Mouse (Mus musculus) midbrain, embryonic 15.5 days (tissue): ENCODE measurements around the gene Rnf225. TPM values are rescaled to one million over a fixed set of nuclear protein-coding genes. Genes with fewer than 3 reads are reported as not detected.
"Not testable (repeated sequence)": the region's sequence is repeated elsewhere in the genome, so short reads cannot be mapped to it uniquely, and the experiment has no call there.

Experiments
- ATAC-seq: fragments of 200-750 bp; cut with Nextera tagmentation; replicated peaks from 2 replicates; pipeline ENCODE4 v1.8.0; 2017; ENCODE audit warnings: moderate TSS enrichment
- H3K27ac ChIP-seq: fragments of 300-500 bp; sonication (generic); 2 replicates; pipeline ENCODE4 v1.5.1; 2015; ENCODE audit warnings: mild to moderate bottlenecking, inconsistent platforms
- H3K27me3 ChIP-seq: fragments of 300-500 bp; sonication (generic); replicated peaks from 2 replicates; pipeline ENCODE4 v1.6.1; 2015; ENCODE audit warnings: inconsistent platforms
- H3K36me3 ChIP-seq: fragments of 300-500 bp; sonication (generic); replicated peaks from 2 replicates; pipeline ENCODE4 v1.6.1; 2015; ENCODE audit warnings: inconsistent platforms
- H3K4me1 ChIP-seq: fragments of 300-500 bp; sonication (generic); 2 replicates; pipeline ENCODE4 v1.6.1; 2015; ENCODE audit warnings: inconsistent platforms
- H3K4me2 ChIP-seq: fragments of 300-500 bp; sonication (generic); 2 replicates; pipeline ENCODE4 v1.6.1; 2015; ENCODE audit warnings: inconsistent platforms, mild to moderate bottlenecking, moderate library complexity
- H3K4me3 ChIP-seq: fragments of 300-500 bp; sonication (generic); 2 replicates; pipeline ENCODE4 v1.5.1; 2015; ENCODE audit warnings: mild to moderate bottlenecking, inconsistent platforms
- H3K9ac ChIP-seq: fragments of 300-500 bp; sonication (generic); 2 replicates; pipeline ENCODE4 v1.6.1; 2015; ENCODE audit warnings: mild to moderate bottlenecking, inconsistent platforms
- H3K9me3 ChIP-seq: fragments of 300-500 bp; sonication (generic); 2 replicates; pipeline ENCODE4 v1.6.1; 2016; ENCODE audit warnings: inconsistent platforms
- WGBS: fragments of 180-500 bp; shearing (Covaris S2); methylation state at CpG from one replicate; pipeline ENCODE4 v1.1.7; 2015; ENCODE audit warnings: mixed read lengths; 5-methylcytosine and 5-hydroxymethylcytosine counted together
- polyA plus RNA-seq: library from polyadenylated mRNA; unstranded; fragments of >200 nt; fragmentation: Nextera tagmentation; extraction: Ambion mirVana; gene quantifications from 2 replicates; pipeline ENCODE4 v1.2.1, GENCODE M21; 2015

The Rnf225 gene
- polyA plus RNA-seq, 1 experiment from 2014 or later, result 0.90 TPM

GRCm38 (mm10) chr7:12905146-12905545, 22.1 kb upstream of the Rnf225 start:
- ATAC-seq, result no peak
- Histone ChIP-seq H3K4me3 (no peak overlapping the region), H3K4me1 (peaks cover 5% of the 10 kb centered on the region; the same call in 1 of the 2 replicates), H3K9me3 (no peaks in the 10 kb centered on the region), H3K27ac (no peak overlapping the region), H3K9ac (no peak overlapping the region), H3K4me2 (no peak overlapping the region), H3K36me3 (peaks cover 31% of the 10 kb centered on the region), H3K27me3 (no peaks in the 10 kb centered on the region)
- 93% methylated on average over 1 of the region's 1 CpGs for WGBS

- H3K4me1 ChIP-seq, result peaks cover 5% of the 10 kb centered on the region; the same call in 1 of the 2 replicates
- H3K9ac ChIP-seq, result no peak overlapping the region
- peak; percentile 48 for ATAC-seq
- H3K9me3 ChIP-seq, result no peaks in the 10 kb centered on the region
- WGBS, result 38% methylated on average over 7 of the region's 7 CpGs
- H3K27me3 ChIP-seq, result no peaks in the 10 kb centered on the region
- peak overlapping the region; percentile 87 for H3K27ac ChIP-seq
- H3K36me3 ChIP-seq, result peaks cover 31% of the 10 kb centered on the region
- H3K4me3 ChIP-seq, result peak overlapping the region; percentile 46
- H3K4me2 ChIP-seq, result peak overlapping the region; percentile 48
Observed at GRCm38 (mm10) chr7:12909498-12909962, 17.7 kb upstream of the Rnf225 start.

- Histone ChIP-seq H3K27me3 (no peaks in the 10 kb centered on the region), H3K9me3 (no peaks in the 10 kb centered on the region), H3K4me1 (peaks cover 5% of the 10 kb centered on the region; the same call in 1 of the 2 replicates), H3K27ac (peak overlapping the region; percentile 87), H3K36me3 (peaks cover 31% of the 10 kb centered on the region), H3K9ac (peak overlapping the region; percentile 55), H3K4me3 (peak overlapping the region; percentile 46), H3K4me2 (peak overlapping the region; percentile 48)
- peak; percentile 89 for ATAC-seq
- 9% methylated on average over 19 of the region's 19 CpGs for WGBS
Observed at GRCm38 (mm10) chr7:12910181-12910668, 17.0 kb upstream of the Rnf225 start.

- Histone ChIP-seq H3K9me3 (no peaks in the 10 kb centered on the region), H3K9ac (no peak overlapping the region), H3K4me3 (no peak overlapping the region), H3K4me1 (peaks cover 5% of the 10 kb centered on the region; the same call in 1 of the 2 replicates), H3K27ac (no peak overlapping the region), H3K27me3 (no peaks in the 10 kb centered on the region), H3K4me2 (no peak overlapping the region), H3K36me3 (0 out of 2 replicates have a peak, but pooled peaks cover 4% of the 10 kb centered on the region)
- no peak for ATAC-seq
Observed at GRCm38 (mm10) chr7:12913556-12913955, 13.7 kb upstream of the Rnf225 start.

- not testable (repeated sequence) for H3K4me3 ChIP-seq, H3K27ac ChIP-seq, ATAC-seq, H3K9me3 ChIP-seq, H3K9ac ChIP-seq, H3K4me2 ChIP-seq, H3K27me3 ChIP-seq
- 90% methylated on average over 7 of the region's 8 CpGs for WGBS
- Histone ChIP-seq H3K36me3 (peaks cover 22% of the 10 kb centered on the region), H3K4me1 (peaks cover 17% of the 10 kb centered on the region)
Observed at GRCm38 (mm10) chr7:12920495-12920894, 6.7 kb upstream of the Rnf225 start.

- H3K27me3 ChIP-seq, result peaks cover 9% of the 10 kb centered on the region
- H3K27ac ChIP-seq, result peak overlapping the region; percentile 92
- peaks cover 17% of the 10 kb centered on the region for H3K4me1 ChIP-seq
- ATAC-seq, result no peak; the same call in 1 of the 2 replicates
- WGBS, result 0% methylated on average over 3 of the region's 3 CpGs
- peak overlapping the region; percentile 79 for H3K4me3 ChIP-seq
- peak overlapping the region; percentile 89 for H3K4me2 ChIP-seq
- peak overlapping the region; percentile 80 for H3K9ac ChIP-seq
- H3K36me3 ChIP-seq, result peaks cover 30% of the 10 kb centered on the region
- no peaks in the 10 kb centered on the region for H3K9me3 ChIP-seq
Observed at GRCm38 (mm10) chr7:12921318-12921704, 5.9 kb upstream of the Rnf225 start.

- peak within 1 kb of the TSS; percentile 80 for H3K9ac ChIP-seq
- H3K4me2 ChIP-seq, result peak within 1 kb of the TSS; percentile 94
- H3K9me3 ChIP-seq, result no peaks in the 10 kb centered on the region
- peak within 1 kb of the TSS; percentile 92 for H3K27ac ChIP-seq
- H3K27me3 ChIP-seq, result peaks cover 9% of the 10 kb centered on the region
- ATAC-seq, result peak; percentile 98
- under 1% methylated on average over 55 of the region's 55 CpGs for WGBS
- H3K4me1 ChIP-seq, result peaks cover 17% of the 10 kb centered on the region
- peaks cover 36% of the 10 kb centered on the region for H3K36me3 ChIP-seq
- H3K4me3 ChIP-seq, result peak within 1 kb of the TSS; percentile 79
Observed at GRCm38 (mm10) chr7:12921705-12922465, 5.3 kb upstream of the Rnf225 start, which contains the start of gene Rps5. Rps5 (plus strand) TSS chr7:12922290.

GRCm38 (mm10) chr7:12922729-12923128, 4.5 kb upstream of the Rnf225 start:
- H3K9ac ChIP-seq, result peak overlapping the region; percentile 73
- peak overlapping the region; percentile 79 for H3K4me3 ChIP-seq
- no peak; the same call in 1 of the 2 replicates for ATAC-seq
- peak overlapping the region; percentile 94 for H3K4me2 ChIP-seq
- H3K27me3 ChIP-seq, result peaks cover 17% of the 10 kb centered on the region
- H3K4me1 ChIP-seq, result peaks cover 17% of the 10 kb centered on the region
- 2% methylated on average over 8 of the region's 8 CpGs for WGBS
- H3K27ac ChIP-seq, result peak overlapping the region; percentile 62; the same call in 1 of the 2 replicates
- H3K9me3 ChIP-seq, result no peaks in the 10 kb centered on the region
- peaks cover 36% of the 10 kb centered on the region for H3K36me3 ChIP-seq

- Histone ChIP-seq H3K36me3 (peaks cover 36% of the 10 kb centered on the region), H3K9ac (no peak overlapping the region), H3K4me2 (no peak overlapping the region), H3K9me3 (no peaks in the 10 kb centered on the region), H3K4me3 (no peak overlapping the region), H3K27ac (no peak overlapping the region), H3K27me3 (peaks cover 26% of the 10 kb centered on the region), H3K4me1 (peaks cover 17% of the 10 kb centered on the region)
- 86% methylated on average over 7 of the region's 7 CpGs for WGBS
- ATAC-seq, result no peak
Observed at GRCm38 (mm10) chr7:12926316-12926715, 900 bp upstream of the Rnf225 start.

- Histone ChIP-seq H3K4me2 (peak overlapping the region; percentile 45), H3K36me3 (peaks cover 36% of the 10 kb centered on the region), H3K4me3 (peak overlapping the region; percentile 22), H3K9me3 (no peaks in the 10 kb centered on the region), H3K9ac (peak overlapping the region; percentile 16), H3K27ac (no peak overlapping the region), H3K4me1 (peaks cover 13% of the 10 kb centered on the region), H3K27me3 (peaks cover 26% of the 10 kb centered on the region)
- peak; percentile 41 for ATAC-seq
- WGBS, result 4% methylated on average over 56 of the region's 65 CpGs
Observed at GRCm38 (mm10) chr7:12927693-12928589, 725 bp downstream of the Rnf225 start.

- H3K9ac ChIP-seq, result no peak overlapping the region
- ATAC-seq, result no peak
- H3K4me1 ChIP-seq, result no peaks in the 10 kb centered on the region
- no peak overlapping the region for H3K27ac ChIP-seq
- no peak overlapping the region for H3K4me2 ChIP-seq
- no peak overlapping the region for H3K4me3 ChIP-seq
- H3K9me3 ChIP-seq, result no peaks in the 10 kb centered on the region
- no peaks in the 10 kb centered on the region for H3K27me3 ChIP-seq
- 59% methylated on average over 4 of the region's 4 CpGs for WGBS
- no peaks in the 10 kb centered on the region for H3K36me3 ChIP-seq
Observed at GRCm38 (mm10) chr7:12933615-12934140, 6.5 kb downstream of the Rnf225 start.

GRCm38 (mm10) chr7:12934808-12935207, 7.6 kb downstream of the Rnf225 start:
- Histone ChIP-seq H3K4me1 (no peaks in the 10 kb centered on the region), H3K27me3 (no peaks in the 10 kb centered on the region), H3K36me3 (no peaks in the 10 kb centered on the region), H3K9me3 (no peaks in the 10 kb centered on the region), H3K4me3 (no peak overlapping the region), H3K27ac (no peak overlapping the region), H3K9ac (no peak overlapping the region), H3K4me2 (no peak overlapping the region)
- 72% methylated on average over 3 of the region's 3 CpGs for WGBS
- ATAC-seq, result no peak
